23 mouse cellular contexts compared by ENCODE assay signal in the genomic region with DNA sequence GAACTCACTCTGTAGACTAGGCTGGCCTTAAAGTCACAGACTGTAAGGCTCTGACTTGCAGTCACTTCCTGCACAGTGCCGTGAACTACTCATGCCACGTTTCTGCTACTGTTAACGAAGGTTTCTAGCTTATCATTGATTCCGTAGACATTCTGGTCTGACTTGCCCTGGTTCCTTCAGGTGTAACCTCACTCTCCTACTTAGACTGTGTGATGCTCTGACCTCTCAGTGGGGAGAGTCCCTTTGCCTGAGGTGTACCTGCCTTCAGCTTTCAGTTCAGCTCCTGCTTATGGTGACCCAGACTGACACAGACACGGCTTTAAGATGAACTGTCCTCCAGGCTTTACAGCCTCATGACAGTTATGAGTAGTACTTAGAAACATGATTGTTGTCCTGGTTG.
"Had no signal": no experiment of that assay in that cellular context is flagged by ENCODE, and none has a peak within 500 bp of the region (broad histone marks: within the 10 kb centered on the region; RNA-seq: fewer than 3 reads in every experiment).

No protein-coding gene starts in this region.

- H3K4me2 ChIP-seq: kidney, embryonic 15.5 days; limb, embryonic 12.5 days; limb, embryonic 15.5 days; liver, embryonic 11.5 days; liver, embryonic 15.5 days; lung, embryonic 14.5 days; neural tube, embryonic 12.5 days; neural tube, embryonic 15.5 days; stomach, embryonic 15.5 days had no signal

- H3K4me3 ChIP-seq: kidney, embryonic 15.5 days; left cerebral cortex, adult 2 months; limb, embryonic 12.5 days; limb, embryonic 15.5 days; liver, embryonic 15.5 days; neural tube, embryonic 12.5 days; neural tube, embryonic 15.5 days; stomach, embryonic 15.5 days had no signal

- ATAC-seq: intestine, embryonic 16.5 days; lung, postnatal 0 days had no signal

- H3K27me3 ChIP-seq: kidney, embryonic 15.5 days; limb, embryonic 12.5 days; limb, embryonic 15.5 days; liver, embryonic 15.5 days; neural tube, embryonic 12.5 days; neural tube, embryonic 15.5 days; stomach, embryonic 15.5 days had no signal

- H3K9ac ChIP-seq: kidney, embryonic 15.5 days; limb, embryonic 12.5 days; limb, embryonic 15.5 days; liver, embryonic 15.5 days; lung, embryonic 14.5 days; neural tube, embryonic 12.5 days; neural tube, embryonic 15.5 days; stomach, embryonic 15.5 days had no signal

- DNase-seq: kidney, adult 2 months; kidney, postnatal 10 days; kidney, postnatal 36 days; layer of hippocampus, postnatal 36 days; left cerebral cortex, postnatal 4 days; lung, embryonic 14.5 days; midbrain, embryonic 14.5 days; retina, postnatal 1 day; right cerebral cortex, postnatal 25 days; spleen, adult 18-20 months; thymus, postnatal 25 days had no signal

- H3K27ac ChIP-seq: kidney, embryonic 15.5 days; left cerebral cortex, adult 2 months; limb, embryonic 12.5 days; limb, embryonic 15.5 days; macrophage; neural tube, embryonic 12.5 days; neural tube, embryonic 15.5 days; stomach, embryonic 15.5 days had no signal

- H3K9me3 ChIP-seq: kidney, embryonic 15.5 days; limb, embryonic 12.5 days; limb, embryonic 15.5 days; liver, embryonic 15.5 days; neural tube, embryonic 12.5 days; neural tube, embryonic 15.5 days; stomach, embryonic 15.5 days had no signal

- H3K4me1 ChIP-seq: limb, embryonic 15.5 days; neural tube, embryonic 12.5 days; neural tube, embryonic 15.5 days; stomach, embryonic 15.5 days had no signal
